ENCODE assay signal across 8 mouse cellular contexts in the genomic region with DNA sequence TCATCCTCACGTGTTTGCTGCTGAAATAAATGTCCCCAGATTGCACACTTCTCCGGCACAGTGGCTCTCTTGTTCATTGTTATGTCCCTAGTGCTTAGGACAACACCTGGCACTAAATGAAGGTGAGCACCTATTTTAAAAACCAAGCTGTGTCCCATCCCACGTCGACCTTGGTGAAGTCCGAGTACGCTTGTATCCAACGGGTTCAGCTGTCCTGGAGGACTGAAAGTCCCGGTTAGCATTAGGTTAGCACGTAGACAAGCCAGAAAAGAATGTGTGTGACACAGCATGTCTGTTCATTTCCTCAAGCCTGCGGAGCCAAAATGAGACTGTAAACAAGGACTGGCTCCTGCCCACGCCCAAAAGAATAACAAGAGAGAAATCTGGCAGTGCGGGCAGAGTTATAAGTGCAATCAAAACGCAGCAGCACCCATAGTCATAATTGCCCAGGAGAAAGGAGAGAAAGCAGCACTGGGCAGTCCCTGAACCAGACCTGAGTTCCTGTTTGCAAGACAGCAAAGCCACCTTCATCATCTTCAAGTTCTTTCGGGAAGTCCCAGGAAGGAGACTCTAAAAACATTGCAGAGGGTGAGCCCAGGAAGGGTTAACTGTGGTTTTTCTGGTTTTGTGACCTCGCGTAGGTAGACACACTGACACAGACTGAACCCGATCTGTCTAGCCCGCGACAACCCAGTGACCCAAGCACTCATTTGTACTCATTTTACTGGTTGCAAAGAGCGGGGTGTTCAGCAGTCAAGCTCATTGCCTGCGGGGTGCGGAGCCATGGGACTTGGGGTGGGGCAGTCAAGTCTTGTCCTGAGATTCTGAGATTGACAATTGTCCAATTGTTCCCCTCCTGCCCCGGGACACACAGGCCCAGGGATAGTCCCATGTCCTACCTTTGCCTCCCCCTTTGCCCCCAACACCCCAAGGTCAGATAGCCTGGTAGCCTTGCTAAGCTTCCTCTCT. TPM values are rescaled to one million over a fixed set of nuclear protein-coding genes. Genes with fewer than 3 reads are reported as not detected.
DNase-seq lines count a peak whose midpoint lies in the region; ATAC-seq and TF ChIP-seq lines count a peak whose summit lies in the region.

A gene (minus strand): TSS at position 51 of the 969 bp plus-strand sequence.

- WGBS in kidney, embryonic 16.5 days, result 49% methylated on average over 23 of the region's 23 CpGs
- 72% methylated on average over 23 of the region's 23 CpGs for WGBS in bone marrow, adult 2 months
- 75% methylated on average over 23 of the region's 23 CpGs for WGBS in intestine, embryonic 14.5 days
- WGBS in liver, embryonic 15.5 days (ENCODE audit: insufficient replicate concordance), result 72% methylated on average over 23 of the region's 23 CpGs
- WGBS in neural tube, embryonic 12.5 days, result 84% methylated on average over 23 of the region's 23 CpGs

- H3K9me3 ChIP-seq in kidney, embryonic 16.5 days (ENCODE audit: low read length), result no peaks in the 10 kb centered on the region
- no peaks in the 10 kb centered on the region for H3K9me3 ChIP-seq in intestine, embryonic 14.5 days (ENCODE audit: control insufficient read depth, low read length)
- H3K9me3 ChIP-seq in liver, embryonic 15.5 days (replicated peaks), result no peaks in the 10 kb centered on the region
- H3K9me3 ChIP-seq in neural tube, embryonic 12.5 days, result no peaks in the 10 kb centered on the region

- no peak for TF ChIP-seq POLR2A in bone marrow, adult 2 months (IDR thresholded peaks at IDR 0.05; ENCODE audit: borderline replicate concordance, control insufficient read depth, low read depth, low read length)

- no peak for ATAC-seq in kidney, embryonic 16.5 days (ENCODE audit: low FRiP score, low TSS enrichment)
- no peak for ATAC-seq in intestine, embryonic 14.5 days (replicated peaks; ENCODE audit: low FRiP score, low TSS enrichment, low read depth)
- ATAC-seq in liver, embryonic 15.5 days (ENCODE audit: insufficient read depth), result no peak
- no peak for ATAC-seq in neural tube, embryonic 12.5 days (ENCODE audit: low FRiP score, low read depth)

- H3K9ac ChIP-seq in kidney, embryonic 16.5 days (replicated peaks; ENCODE audit: low read length), result peak within 1 kb of the TSS; percentile 61
- peak within 1 kb of the TSS; percentile 44 for H3K9ac ChIP-seq in intestine, embryonic 14.5 days (ENCODE audit: low read length)
- peak within 1 kb of the TSS; percentile 35; the same call in 1 of the 2 replicates for H3K9ac ChIP-seq in liver, embryonic 15.5 days
- no peak within 1 kb of the TSS for H3K9ac ChIP-seq in neural tube, embryonic 12.5 days

- no peak for DNase-seq in kidney, adult 9 months
- DNase-seq in gastrocnemius, postnatal 36 days, result no peak
- DNase-seq in intestine, embryonic 14.5 days (ENCODE audit: low spot score), result no peak
- no peak for DNase-seq in thymus, postnatal 14 days

- no peaks in the 10 kb centered on the region for H3K27me3 ChIP-seq in kidney, embryonic 16.5 days (ENCODE audit: insufficient read depth, low read length)
- H3K27me3 ChIP-seq in intestine, embryonic 14.5 days (replicated peaks; ENCODE audit: control insufficient read depth, insufficient read depth, low read length), result no peaks in the 10 kb centered on the region
- no peaks in the 10 kb centered on the region for H3K27me3 ChIP-seq in liver, embryonic 15.5 days
- no peaks in the 10 kb centered on the region for H3K27me3 ChIP-seq in neural tube, embryonic 12.5 days (replicated peaks)

- peak within 1 kb of the TSS; percentile 95 for H3K4me3 ChIP-seq in kidney, embryonic 16.5 days (ENCODE audit: low read length)
- no peak within 1 kb of the TSS for H3K4me3 ChIP-seq in bone marrow, adult 2 months (replicated peaks; ENCODE audit: control insufficient read depth, low read depth, low read length)
- H3K4me3 ChIP-seq in intestine, embryonic 14.5 days (ENCODE audit: low read depth, low read length), result 0 out of 2 replicates have a peak within 1 kb of the TSS, but pooled peaks have one; percentile 83
- peak within 1 kb of the TSS; percentile 98 for H3K4me3 ChIP-seq in liver, embryonic 15.5 days (replicated peaks)
- peak within 1 kb of the TSS; percentile 87 for H3K4me3 ChIP-seq in neural tube, embryonic 12.5 days

- TF ChIP-seq CTCF in bone marrow, adult 2 months (IDR thresholded peaks at IDR 0.05; ENCODE audit: control insufficient read depth, insufficient read depth, low read length), result no peak

- H3K36me3 ChIP-seq in kidney, embryonic 16.5 days (ENCODE audit: insufficient read depth, low read length), result 0 out of 2 replicates have a peak, but pooled peaks cover 6% of the 10 kb centered on the region
- no peaks in the 10 kb centered on the region for H3K36me3 ChIP-seq in intestine, embryonic 14.5 days (ENCODE audit: control insufficient read depth, insufficient read depth, low read length)
- H3K36me3 ChIP-seq in liver, embryonic 15.5 days (replicated peaks), result 0 out of 2 replicates have a peak, but pooled peaks cover 3% of the 10 kb centered on the region
- H3K36me3 ChIP-seq in neural tube, embryonic 12.5 days, result no peaks in the 10 kb centered on the region

- peaks cover 26% of the 10 kb centered on the region for H3K4me1 ChIP-seq in kidney, embryonic 16.5 days (ENCODE audit: insufficient read depth, low read length)
- H3K4me1 ChIP-seq in bone marrow, adult 2 months (ENCODE audit: control insufficient read depth, insufficient read depth, low read length), result peaks cover 2% of the 10 kb centered on the region
- H3K4me1 ChIP-seq in intestine, embryonic 14.5 days (replicated peaks; ENCODE audit: control insufficient read depth, insufficient read depth, low read length), result peaks cover 12% of the 10 kb centered on the region
- peaks cover 48% of the 10 kb centered on the region for H3K4me1 ChIP-seq in liver, embryonic 15.5 days (replicated peaks)
- peaks cover 15% of the 10 kb centered on the region for H3K4me1 ChIP-seq in neural tube, embryonic 12.5 days

- H3K4me2 ChIP-seq in kidney, embryonic 16.5 days (replicated peaks; ENCODE audit: low read depth, low read length), result peak within 1 kb of the TSS; percentile 60
- H3K4me2 ChIP-seq in intestine, embryonic 14.5 days (ENCODE audit: low read length), result peak within 1 kb of the TSS; percentile 54
- H3K4me2 ChIP-seq in liver, embryonic 15.5 days, result peak within 1 kb of the TSS; percentile 81
- peak within 1 kb of the TSS; percentile 79 for H3K4me2 ChIP-seq in neural tube, embryonic 12.5 days (replicated peaks)

- intact Hi-C loops in gastrocnemius, postnatal 36 days (cut with DNase I), result no loop called here

- H3K27ac ChIP-seq in kidney, embryonic 16.5 days (ENCODE audit: low read length), result peak within 1 kb of the TSS; percentile 79
- no peak within 1 kb of the TSS for H3K27ac ChIP-seq in bone marrow, adult 2 months (ENCODE audit: control insufficient read depth, insufficient read depth, low read depth, low read length, poor library complexity)
- H3K27ac ChIP-seq in intestine, embryonic 14.5 days (ENCODE audit: low read depth), result peak within 1 kb of the TSS; percentile 82; the same call in 1 of the 2 replicates
- peak within 1 kb of the TSS; percentile 76; the same call in 1 of the 2 replicates for H3K27ac ChIP-seq in liver, embryonic 15.5 days (replicated peaks)
- H3K27ac ChIP-seq in neural tube, embryonic 12.5 days, result no peak within 1 kb of the TSS

RNA-seq across cellular contexts. Expression of the gene that starts here (rescaled TPM):
- polyA plus RNA-seq in kidney, embryonic 16.5 days (2015; fragmentation: Nextera tagmentation; extraction: Ambion mirVana), result 166 and 167 TPM in 2 replicates
- polyA plus RNA-seq in bone marrow, adult 2 months (2011; ENCODE audit: insufficient read depth, insufficient read length, low replicate concordance, missing spikeins), result 38.8 and 45.4 TPM in 2 replicates
- 10 to 100 TPM; 41.8 to 52.1 TPM for total RNA-seq in gastrocnemius, postnatal 36 days (2021)
- polyA plus RNA-seq in intestine, embryonic 14.5 days (2014; fragmentation: Nextera tagmentation; extraction: Ambion mirVana), result 185 and 189 TPM in 2 replicates
- polyA plus RNA-seq in liver, embryonic 15.5 days (2015; fragmentation: Nextera tagmentation; extraction: Ambion mirVana), result 83.4 and 87.2 TPM in 2 replicates
- polyA plus RNA-seq in neural tube, embryonic 12.5 days (2016; fragmentation: Nextera tagmentation; extraction: Ambion mirVana), result 149 and 153 TPM in 2 replicates

Comparison
In these comparisons a context has a peak if more than half of its experiments do, and no peak if none do; other contexts are left out.
1. H3K27ac ChIP-seq: peak in kidney, embryonic 16.5 days (single experiment), intestine, embryonic 14.5 days (single experiment) and liver, embryonic 15.5 days (single experiment); none in bone marrow, adult 2 months (single experiment) and neural tube, embryonic 12.5 days (single experiment).
2. Peak in every context shown above with its lines, with median percentiles within 50 percentile points of each other: H3K4me2 ChIP-seq.